Mouse (Mus musculus) liver, embryonic 12.5 days (tissue): ENCODE measurements around the gene Exoc4. TPM values are rescaled to one million over a fixed set of nuclear protein-coding genes. Genes with fewer than 3 reads are reported as not detected.

Source experiments
- ATAC-seq: fragments of 200-750 bp; cut with Nextera tagmentation; 2 replicates; pipeline ENCODE4 v1.8.0; 2017; ENCODE audit warnings: moderate number of reproducible peaks, mild to moderate bottlenecking, moderate library complexity
- H3K27ac ChIP-seq: fragments of 300-500 bp; sonication (generic); 2 replicates; pipeline ENCODE4 v1.5.1; 2016; ENCODE audit warnings: mild to moderate bottlenecking
- H3K27me3 ChIP-seq: fragments of 300-500 bp; sonication (generic); replicated peaks from 2 replicates; pipeline ENCODE4 v1.6.1; 2016; ENCODE audit warnings: mild to moderate bottlenecking, moderate library complexity
- H3K36me3 ChIP-seq: fragments of 300-500 bp; sonication (generic); 2 replicates; pipeline ENCODE4 v1.6.1; 2016; ENCODE audit warnings: mild to moderate bottlenecking, moderate library complexity
- H3K4me1 ChIP-seq: fragments of 300-500 bp; sonication (generic); 2 replicates; pipeline ENCODE4 v1.6.1; 2016
- H3K4me2 ChIP-seq: fragments of 300-500 bp; sonication (generic); 2 replicates; pipeline ENCODE4 v1.6.1; 2016; ENCODE audit warnings: mild to moderate bottlenecking, moderate library complexity
- H3K4me3 ChIP-seq: fragments of 300-500 bp; sonication (generic); 2 replicates; pipeline ENCODE4 v1.5.1; 2016; ENCODE audit warnings: mild to moderate bottlenecking, moderate library complexity
- H3K9ac ChIP-seq: fragments of 300-500 bp; sonication (generic); 2 replicates; pipeline ENCODE4 v1.6.1; 2016; ENCODE audit warnings: mild to moderate bottlenecking, moderate library complexity
- H3K9me3 ChIP-seq: fragments of 300-500 bp; sonication (generic); replicated peaks from 2 replicates; pipeline ENCODE4 v1.6.1; 2016; ENCODE audit warnings: mild to moderate bottlenecking, moderate library complexity
- WGBS: fragments of 180-500 bp; shearing (Covaris S2); methylation state at CpG from one replicate; pipeline ENCODE4 v1.1.7; 2016; ENCODE audit not compliant: insufficient replicate concordance; 5-methylcytosine and 5-hydroxymethylcytosine counted together
- polyA plus RNA-seq: library from polyadenylated mRNA; unstranded; fragments of >200 nt; fragmentation: Nextera tagmentation; extraction: Ambion mirVana; gene quantifications from 2 replicates; pipeline ENCODE4 v1.2.1, GENCODE M21; 2016

Exoc4 gene
- polyA plus RNA-seq, 1 experiment from 2014 or later: 17.0 TPM

DNA sequence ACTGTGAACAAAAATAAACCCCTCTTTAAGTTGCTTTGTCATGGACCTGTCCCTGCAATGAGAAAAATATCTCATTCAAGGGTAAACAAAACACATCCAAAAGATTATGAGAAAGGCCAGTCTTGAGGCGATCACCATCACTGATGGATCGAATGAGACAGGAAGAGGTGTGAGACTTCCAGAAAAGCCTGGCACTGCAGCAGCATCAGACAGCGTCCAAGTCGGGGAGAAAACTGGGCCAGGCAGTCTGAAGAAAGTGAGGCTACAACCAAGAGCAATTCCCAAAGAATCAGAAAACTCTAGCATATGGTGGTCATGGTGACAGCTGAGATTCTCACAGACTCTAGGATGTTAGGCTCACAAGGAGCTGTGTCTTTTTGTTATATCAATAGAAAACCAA lies 689.0 kb downstream of the Exoc4 start:
- H3K27me3 ChIP-seq: no peaks in the 10 kb centered on the region
- no peaks in the 10 kb centered on the region for H3K4me1 ChIP-seq
- no peak for ATAC-seq
- H3K4me2 ChIP-seq: no peak overlapping the region
- H3K27ac ChIP-seq: no peak overlapping the region
- no peak overlapping the region for H3K4me3 ChIP-seq
- H3K36me3 ChIP-seq: no peaks in the 10 kb centered on the region
- H3K9ac ChIP-seq: no peak overlapping the region
- H3K9me3 ChIP-seq: no peaks in the 10 kb centered on the region
- 74% methylated on average over 4 of the region's 4 CpGs for WGBS

DNA sequence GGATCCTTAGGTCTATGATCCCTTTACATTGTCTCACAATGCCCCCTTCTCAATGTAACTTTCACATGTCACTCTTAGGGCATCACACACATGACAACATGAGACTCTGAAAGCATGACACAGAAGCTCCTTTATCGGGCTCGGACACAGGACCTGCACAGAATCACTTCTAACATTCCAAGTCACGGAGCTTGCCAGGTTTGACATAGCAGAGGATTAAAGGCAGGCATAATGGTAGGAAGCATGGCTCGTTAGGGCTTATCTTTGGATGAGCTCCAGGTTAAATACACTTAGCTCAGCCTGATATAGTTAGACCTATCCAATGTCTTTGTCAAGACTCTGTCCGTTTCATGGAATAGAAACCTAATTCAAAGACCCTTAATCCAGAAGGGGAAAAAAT lies 690.3 kb downstream of the Exoc4 start:
- no peaks in the 10 kb centered on the region for H3K27me3 ChIP-seq
- no peaks in the 10 kb centered on the region for H3K36me3 ChIP-seq
- no peak overlapping the region for H3K9ac ChIP-seq
- WGBS: 56% methylated on average over 5 of the region's 5 CpGs
- no peaks in the 10 kb centered on the region for H3K9me3 ChIP-seq
- no peak for ATAC-seq
- no peak overlapping the region for H3K4me3 ChIP-seq
- no peaks in the 10 kb centered on the region for H3K4me1 ChIP-seq
- no peak overlapping the region for H3K4me2 ChIP-seq
- no peak overlapping the region for H3K27ac ChIP-seq

GRCm38 (mm10) chr6:33946911-33947489 lies 698.1 kb downstream of the Exoc4 start:
- 57% methylated on average over 2 of the region's 2 CpGs for WGBS
- no peaks in the 10 kb centered on the region for H3K27me3 ChIP-seq
- no peak overlapping the region for H3K4me3 ChIP-seq
- no peaks in the 10 kb centered on the region for H3K4me1 ChIP-seq
- no peak overlapping the region for H3K27ac ChIP-seq
- no peak overlapping the region for H3K4me2 ChIP-seq
- H3K9me3 ChIP-seq: no peaks in the 10 kb centered on the region
- H3K9ac ChIP-seq: no peak overlapping the region
- ATAC-seq: no peak
- no peaks in the 10 kb centered on the region for H3K36me3 ChIP-seq

GRCm38 (mm10) chr6:33950113-33950512 lies 701.2 kb downstream of the Exoc4 start:
- Histone ChIP-seq H3K9me3 (no peaks in the 10 kb centered on the region), H3K27me3 (no peaks in the 10 kb centered on the region), H3K4me1 (no peaks in the 10 kb centered on the region), H3K4me2 (no peak overlapping the region), H3K27ac (no peak overlapping the region), H3K4me3 (no peak overlapping the region), H3K36me3 (no peaks in the 10 kb centered on the region), H3K9ac (no peak overlapping the region)
- 76% methylated on average over 2 of the region's 2 CpGs for WGBS
- ATAC-seq: no peak

DNA sequence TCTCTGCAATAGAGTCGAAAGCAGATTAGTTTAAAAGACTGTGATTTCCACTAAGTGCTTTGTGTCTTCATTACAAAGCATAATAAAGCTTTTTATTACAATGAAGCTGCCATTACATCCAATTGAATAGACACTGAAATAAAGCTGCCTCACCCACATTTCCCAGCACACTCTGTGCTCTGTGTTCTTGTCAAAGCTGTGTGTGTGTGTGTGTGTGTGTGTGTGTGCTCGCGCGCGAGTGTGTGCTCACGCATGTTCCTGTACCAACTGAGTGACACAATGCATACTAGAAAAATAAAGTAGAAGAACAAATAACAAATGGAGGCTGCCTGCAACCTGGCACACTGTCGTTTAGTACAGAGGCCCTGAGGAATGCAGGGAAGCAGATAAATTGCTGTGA lies 706.6 kb downstream of the Exoc4 start:
- H3K36me3 ChIP-seq: no peaks in the 10 kb centered on the region
- H3K9ac ChIP-seq: no peak overlapping the region
- 85% methylated on average over 7 of the region's 7 CpGs for WGBS
- no peaks in the 10 kb centered on the region for H3K9me3 ChIP-seq
- H3K27ac ChIP-seq: no peak overlapping the region
- no peak for ATAC-seq
- H3K4me3 ChIP-seq: no peak overlapping the region
- H3K4me1 ChIP-seq: no peaks in the 10 kb centered on the region
- no peak overlapping the region for H3K4me2 ChIP-seq
- no peaks in the 10 kb centered on the region for H3K27me3 ChIP-seq

DNA sequence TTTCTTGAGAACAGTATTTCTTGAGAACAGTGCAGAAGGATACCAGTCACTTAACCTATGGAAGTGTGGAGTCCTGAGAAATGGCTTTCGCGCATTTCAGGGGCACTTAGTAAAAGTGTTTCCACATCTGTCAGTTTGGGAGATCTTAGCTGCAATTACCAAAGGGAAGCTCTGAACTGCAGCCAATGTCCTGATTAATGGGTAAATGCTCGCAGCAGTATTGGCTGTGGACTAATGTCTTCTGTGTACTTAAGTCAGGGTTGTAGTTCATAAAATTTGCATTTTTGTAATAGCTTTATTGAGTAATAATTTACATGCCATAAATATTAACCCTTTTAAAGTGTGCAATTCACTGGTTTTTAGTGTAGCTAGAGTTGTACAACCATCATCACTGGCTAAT lies 709.4 kb downstream of the Exoc4 start:
- no peaks in the 10 kb centered on the region for H3K27me3 ChIP-seq
- H3K9me3 ChIP-seq: no peaks in the 10 kb centered on the region
- no peaks in the 10 kb centered on the region for H3K36me3 ChIP-seq
- no peaks in the 10 kb centered on the region for H3K4me1 ChIP-seq
- H3K9ac ChIP-seq: no peak overlapping the region
- no peak overlapping the region for H3K4me2 ChIP-seq
- no peak overlapping the region for H3K27ac ChIP-seq
- WGBS: 82% methylated on average over 3 of the region's 3 CpGs
- ATAC-seq: no peak
- H3K4me3 ChIP-seq: no peak overlapping the region

DNA sequence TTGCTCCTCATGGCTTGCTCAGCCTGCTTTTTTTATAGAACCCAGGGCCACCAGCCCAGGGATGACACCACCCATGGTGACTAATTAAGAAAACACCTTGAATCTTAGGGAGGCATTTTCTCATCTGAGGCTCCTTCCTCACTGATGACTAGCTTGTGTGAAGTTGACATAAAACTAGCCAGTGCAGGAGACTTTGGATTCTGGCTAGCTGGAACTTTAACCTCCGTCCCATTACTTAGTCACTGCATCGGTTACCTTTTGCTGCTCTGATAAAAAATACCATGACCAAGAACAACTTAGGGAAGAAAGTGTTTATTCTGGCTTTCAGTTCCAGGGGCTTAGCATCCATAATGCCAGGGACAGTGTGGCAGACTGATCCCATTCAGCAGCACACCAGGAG lies 711.9 kb downstream of the Exoc4 start:
- Histone ChIP-seq H3K9me3 (no peaks in the 10 kb centered on the region), H3K4me1 (no peaks in the 10 kb centered on the region), H3K27ac (no peak overlapping the region), H3K36me3 (no peaks in the 10 kb centered on the region), H3K27me3 (no peaks in the 10 kb centered on the region), H3K4me3 (no peak overlapping the region), H3K4me2 (no peak overlapping the region), H3K9ac (no peak overlapping the region)
- no peak for ATAC-seq
- 80% methylated on average over 2 of the region's 2 CpGs for WGBS

DNA sequence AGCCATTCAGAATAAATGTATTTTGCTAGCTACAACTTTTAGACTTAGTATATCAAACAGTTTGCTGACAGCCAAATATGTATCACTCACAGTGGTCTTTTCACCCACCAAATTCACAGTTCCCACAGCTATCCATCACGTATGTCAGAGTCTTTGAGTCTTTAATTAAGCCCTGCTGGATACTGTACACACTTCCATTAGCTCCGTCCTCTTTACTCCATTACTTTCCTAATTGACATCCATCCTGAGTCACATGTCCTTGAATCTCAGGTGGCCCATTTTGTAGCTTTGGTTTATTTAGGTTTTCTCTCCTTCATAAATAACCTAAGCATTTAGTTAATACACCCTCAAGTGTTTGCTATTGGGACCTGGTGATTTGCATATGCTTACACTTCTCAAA lies 714.2 kb downstream of the Exoc4 start:
- H3K4me1 ChIP-seq: no peaks in the 10 kb centered on the region
- no peaks in the 10 kb centered on the region for H3K9me3 ChIP-seq
- no peaks in the 10 kb centered on the region for H3K27me3 ChIP-seq
- no peak overlapping the region for H3K9ac ChIP-seq
- no peak overlapping the region for H3K4me2 ChIP-seq
- WGBS: 69% methylated on average over 2 of the region's 2 CpGs
- ATAC-seq: no peak
- no peak overlapping the region for H3K4me3 ChIP-seq
- H3K36me3 ChIP-seq: no peaks in the 10 kb centered on the region
- H3K27ac ChIP-seq: no peak overlapping the region

- no peak overlapping the region for H3K9ac ChIP-seq
- no peaks in the 10 kb centered on the region for H3K4me1 ChIP-seq
- no peak overlapping the region for H3K4me3 ChIP-seq
- WGBS: 38% methylated on average over 2 of the region's 2 CpGs
- no peak for ATAC-seq
- no peak overlapping the region for H3K27ac ChIP-seq
- H3K36me3 ChIP-seq: no peaks in the 10 kb centered on the region
- no peak overlapping the region for H3K4me2 ChIP-seq
- no peaks in the 10 kb centered on the region for H3K27me3 ChIP-seq
- H3K9me3 ChIP-seq: no peaks in the 10 kb centered on the region
Observed at GRCm38 (mm10) chr6:33965571-33965970, 716.7 kb downstream of the Exoc4 start.

- H3K27me3 ChIP-seq: no peaks in the 10 kb centered on the region
- H3K4me2 ChIP-seq: no peak overlapping the region
- no peak overlapping the region for H3K4me3 ChIP-seq
- no peak for ATAC-seq
- no peaks in the 10 kb centered on the region for H3K9me3 ChIP-seq
- no peak overlapping the region for H3K27ac ChIP-seq
- no peaks in the 10 kb centered on the region for H3K36me3 ChIP-seq
- no peak overlapping the region for H3K9ac ChIP-seq
- WGBS: 74% methylated on average over 2 of the region's 2 CpGs
- H3K4me1 ChIP-seq: no peaks in the 10 kb centered on the region
Observed at GRCm38 (mm10) chr6:33968746-33969145, 719.9 kb downstream of the Exoc4 start.

GRCm38 (mm10) chr6:33972801-33973200 lies 723.9 kb downstream of the Exoc4 start:
- Histone ChIP-seq H3K4me1 (no peaks in the 10 kb centered on the region), H3K27me3 (no peaks in the 10 kb centered on the region), H3K9ac (no peak overlapping the region), H3K27ac (no peak overlapping the region), H3K36me3 (no peaks in the 10 kb centered on the region), H3K4me3 (no peak overlapping the region), H3K9me3 (no peaks in the 10 kb centered on the region), H3K4me2 (no peak overlapping the region)
- ATAC-seq: no peak
- 71% methylated on average over 5 of the region's 5 CpGs for WGBS

GRCm38 (mm10) chr6:33976576-33976975 lies 727.7 kb downstream of the Exoc4 start:
- H3K4me2 ChIP-seq: no peak overlapping the region
- 68% methylated on average over 10 of the region's 10 CpGs for WGBS

DNA sequence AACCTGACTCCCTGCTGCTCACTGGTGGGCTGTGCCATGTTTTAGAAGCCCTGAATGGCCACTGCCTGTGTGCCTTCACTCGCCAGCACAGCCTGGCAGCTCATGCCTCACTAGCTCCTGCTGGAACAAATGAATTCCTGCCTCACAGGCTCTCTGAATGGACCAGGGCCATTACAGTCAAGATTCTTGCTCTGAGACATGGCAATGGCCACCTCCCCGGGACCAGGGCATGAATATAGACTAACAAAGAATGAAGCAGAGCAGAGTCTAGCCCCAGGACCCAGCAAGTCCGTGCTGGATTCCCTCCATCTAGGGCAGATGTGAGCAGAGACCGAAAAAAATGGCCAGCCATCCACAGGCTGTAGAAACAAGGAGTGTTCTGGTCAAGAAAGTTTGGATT lies 728.6 kb downstream of the Exoc4 start:
- H3K27ac ChIP-seq: no peak overlapping the region
- H3K36me3 ChIP-seq: no peaks in the 10 kb centered on the region
- H3K4me1 ChIP-seq: no peaks in the 10 kb centered on the region
- H3K9ac ChIP-seq: no peak overlapping the region
- no peaks in the 10 kb centered on the region for H3K27me3 ChIP-seq
- H3K4me2 ChIP-seq: no peak overlapping the region
- H3K4me3 ChIP-seq: no peak overlapping the region
- ATAC-seq: no peak
- 63% methylated on average over 4 of the region's 4 CpGs for WGBS
- H3K9me3 ChIP-seq: no peaks in the 10 kb centered on the region

More at GRCm38 (mm10) chr6:33976576-33976975, 727.7 kb downstream of the Exoc4 start:
- no peaks in the 10 kb centered on the region for H3K27me3 ChIP-seq
- no peaks in the 10 kb centered on the region for H3K36me3 ChIP-seq
- no peak for ATAC-seq
- H3K4me3 ChIP-seq: no peak overlapping the region
- H3K27ac ChIP-seq: no peak overlapping the region
- H3K4me1 ChIP-seq: no peaks in the 10 kb centered on the region
- no peaks in the 10 kb centered on the region for H3K9me3 ChIP-seq
- H3K9ac ChIP-seq: no peak overlapping the region
